Mouse (Mus musculus) heart, embryonic 10.5 days (tissue): ENCODE measurements around the gene Gm6169. TPM values are rescaled to one million over a fixed set of nuclear protein-coding genes. Genes with fewer than 3 reads are reported as not detected.
"Not testable (repeated sequence)": the region's sequence is repeated elsewhere in the genome, so short reads cannot be mapped to it uniquely, and the experiment has no call there.

ENCODE experiments used
- DNase-seq: peaks from one replicate; pipeline ENCODE4 v3.0.0-alpha.2; 2017; ENCODE audit warnings: low spot score
- H3K27ac ChIP-seq: fragments of 300-500 bp; sonication (generic); 2 replicates; pipeline ENCODE4 v1.5.1; 2016; ENCODE audit warnings: mild to moderate bottlenecking
- H3K27me3 ChIP-seq: fragments of 300-500 bp; sonication (generic); 2 replicates; pipeline ENCODE4 v1.6.1; 2016; ENCODE audit warnings: mild to moderate bottlenecking; ENCODE audit not compliant: poor library complexity, insufficient read depth, severe bottlenecking
- H3K36me3 ChIP-seq: fragments of 300-500 bp; sonication (generic); 2 replicates; pipeline ENCODE4 v1.6.1; 2016; ENCODE audit warnings: mild to moderate bottlenecking, moderate library complexity
- H3K4me1 ChIP-seq: fragments of 300-500 bp; sonication (generic); 2 replicates; pipeline ENCODE4 v1.6.1; 2016; ENCODE audit warnings: mild to moderate bottlenecking
- H3K4me3 ChIP-seq: fragments of 300-500 bp; sonication (generic); 2 replicates; pipeline ENCODE4 v1.5.1; 2016; ENCODE audit warnings: mild to moderate bottlenecking, moderate library complexity
- H3K9me3 ChIP-seq: fragments of 300-500 bp; sonication (generic); 2 replicates; pipeline ENCODE4 v1.6.1; 2016; ENCODE audit warnings: mild to moderate bottlenecking, moderate library complexity
- WGBS: fragments of 180-500 bp; shearing (Covaris S2); methylation state at CpG from one replicate; pipeline ENCODE4 v1.1.7; 2016; 5-methylcytosine and 5-hydroxymethylcytosine counted together
- polyA plus RNA-seq: library from polyadenylated mRNA; unstranded; fragments of >200 nt; fragmentation: Nextera tagmentation; extraction: Ambion mirVana; gene quantifications from 2 replicates; pipeline ENCODE4 v1.2.1, GENCODE M21; 2016

Gm6169 gene
- polyA plus RNA-seq = 1.9 and 3.1 TPM in 2 replicates

- no peak for DNase-seq
- no peaks in the 10 kb centered on the region; the same call in 1 of the 2 replicates for H3K4me1 ChIP-seq
- no peaks in the 10 kb centered on the region for H3K9me3 ChIP-seq
- no peaks in the 10 kb centered on the region for H3K27me3 ChIP-seq
- no peaks in the 10 kb centered on the region for H3K36me3 ChIP-seq
- H3K27ac ChIP-seq = no peak within 1 kb of the TSS
- no peak within 1 kb of the TSS for H3K4me3 ChIP-seq
- 85% methylated on average over 22 of the region's 22 CpGs for WGBS
Measured at GRCm38 (mm10) chr13:97099187-97099852, at the start of gene Gm6169. TSS of gene Gm6169 (minus strand) at chr13:97099237.

GRCm38 (mm10) chr13:97145834-97146233 is 46.8 kb upstream of the Gm6169 start:
- no peak overlapping the region for H3K4me3 ChIP-seq
- no peaks in the 10 kb centered on the region for H3K9me3 ChIP-seq
- WGBS = 61% methylated on average over 4 of the region's 4 CpGs
- H3K4me1 ChIP-seq = no peaks in the 10 kb centered on the region
- H3K27ac ChIP-seq = no peak overlapping the region
- no peaks in the 10 kb centered on the region for H3K27me3 ChIP-seq
- no peak for DNase-seq
- peaks cover 76% of the 10 kb centered on the region for H3K36me3 ChIP-seq

- Histone ChIP-seq H3K9me3 (no peaks in the 10 kb centered on the region), H3K36me3 (peaks cover 42% of the 10 kb centered on the region), H3K27me3 (no peaks in the 10 kb centered on the region), H3K4me1 (peaks cover 6% of the 10 kb centered on the region; the same call in 1 of the 2 replicates), H3K27ac (no peak overlapping the region), H3K4me3 (no peak overlapping the region)
- DNase-seq = no peak
- 82% methylated on average over 7 of the region's 7 CpGs for WGBS
Measured at GRCm38 (mm10) chr13:97142321-97142720, 43.3 kb upstream of the Gm6169 start.

- 30% methylated on average over 8 of the region's 8 CpGs for WGBS
- not testable (repeated sequence) for H3K9me3 ChIP-seq, H3K27me3 ChIP-seq, H3K4me1 ChIP-seq, DNase-seq
- Histone ChIP-seq H3K36me3 (peaks cover 38% of the 10 kb centered on the region), H3K27ac (peak overlapping the region; percentile 92), H3K4me3 (peak overlapping the region; percentile 78)
Measured at GRCm38 (mm10) chr13:97138404-97138931, 39.4 kb upstream of the Gm6169 start.

GRCm38 (mm10) chr13:97137466-97138400 is 38.7 kb upstream of the Gm6169 start, which contains the start of the genes Gfm2 and Nsa2:
TSS of gene Gfm2 (plus strand) at chr13:97137937.
TSS of gene Nsa2 (minus strand) at chr13:97137937.
- Histone ChIP-seq H3K27ac (peak within 1 kb of the TSS; percentile 92), H3K36me3 (peaks cover 37% of the 10 kb centered on the region), H3K9me3 (no peaks in the 10 kb centered on the region)

GRCm38 (mm10) chr13:97130413-97130812 is 31.4 kb upstream of the Gm6169 start:
- H3K27me3 ChIP-seq, DNase-seq, H3K4me3 ChIP-seq, H3K9me3 ChIP-seq, H3K4me1 ChIP-seq, H3K27ac ChIP-seq: not testable (repeated sequence)
- peaks cover 43% of the 10 kb centered on the region for H3K36me3 ChIP-seq
- WGBS = no CpG with 5 or more reads among the region's 2 CpGs

More at GRCm38 (mm10) chr13:97137466-97138400, 38.7 kb upstream of the Gm6169 start, which contains the start of the genes Gfm2 and Nsa2:
- H3K4me3 ChIP-seq = peak within 1 kb of the TSS; percentile 78
- H3K4me1 ChIP-seq = peaks cover 6% of the 10 kb centered on the region; the same call in 1 of the 2 replicates
- under 1% methylated on average over 57 of the region's 57 CpGs for WGBS
- DNase-seq = peak; percentile 97
- H3K27me3 ChIP-seq = no peaks in the 10 kb centered on the region

- H3K27me3 ChIP-seq, H3K4me3 ChIP-seq, DNase-seq, H3K4me1 ChIP-seq, H3K27ac ChIP-seq, H3K9me3 ChIP-seq: not testable (repeated sequence)
- H3K36me3 ChIP-seq = peaks cover 37% of the 10 kb centered on the region
- whole genome bisulfite sequencing = 91% methylated on average over 4 of the region's 4 CpGs
Measured at GRCm38 (mm10) chr13:97129654-97130053, 30.6 kb upstream of the Gm6169 start.

GRCm38 (mm10) chr13:97121341-97121740 is 22.3 kb upstream of the Gm6169 start:
- no peak for DNase-seq
- no peaks in the 10 kb centered on the region for H3K27me3 ChIP-seq
- H3K36me3 ChIP-seq = peaks cover 57% of the 10 kb centered on the region
- no peaks in the 10 kb centered on the region for H3K4me1 ChIP-seq
- no peak overlapping the region for H3K27ac ChIP-seq
- H3K4me3 ChIP-seq = no peak overlapping the region
- 79% methylated on average over 3 of the region's 3 CpGs for WGBS
- H3K9me3 ChIP-seq = no peaks in the 10 kb centered on the region

- peaks cover 33% of the 10 kb centered on the region for H3K36me3 ChIP-seq
- WGBS = 85% methylated on average over 4 of the region's 4 CpGs
Measured at GRCm38 (mm10) chr13:97109046-97109445, 10.0 kb upstream of the Gm6169 start.

GRCm38 (mm10) chr13:97107721-97108120 is 8.7 kb upstream of the Gm6169 start:
- not testable (repeated sequence) for H3K9me3 ChIP-seq, H3K4me3 ChIP-seq, H3K27ac ChIP-seq, DNase-seq, H3K27me3 ChIP-seq, H3K4me1 ChIP-seq
- peaks cover 27% of the 10 kb centered on the region for H3K36me3 ChIP-seq
- WGBS = 93% methylated on average over 4 of the region's 4 CpGs

More at GRCm38 (mm10) chr13:97109046-97109445, 10.0 kb upstream of the Gm6169 start:
- Histone ChIP-seq H3K4me3 (no peak overlapping the region), H3K27me3 (no peaks in the 10 kb centered on the region), H3K9me3 (no peaks in the 10 kb centered on the region), H3K4me1 (no peaks in the 10 kb centered on the region), H3K27ac (no peak overlapping the region)
- no peak for DNase-seq

GRCm38 (mm10) chr13:97104996-97105395 is 6.0 kb upstream of the Gm6169 start:
- H3K27ac ChIP-seq = no peak overlapping the region
- 63% methylated on average over 7 of the region's 7 CpGs for WGBS
- no peaks in the 10 kb centered on the region for H3K27me3 ChIP-seq
- H3K4me1 ChIP-seq = no peaks in the 10 kb centered on the region
- no peak for DNase-seq
- no peaks in the 10 kb centered on the region for H3K9me3 ChIP-seq
- H3K36me3 ChIP-seq = peaks cover 10% of the 10 kb centered on the region
- no peak overlapping the region for H3K4me3 ChIP-seq

- no peak for DNase-seq
- H3K36me3 ChIP-seq = peaks cover 10% of the 10 kb centered on the region; the same call in 1 of the 2 replicates
- no peaks in the 10 kb centered on the region for H3K9me3 ChIP-seq
- H3K4me1 ChIP-seq = no peaks in the 10 kb centered on the region; the same call in 1 of the 2 replicates
- WGBS = 72% methylated on average over 4 of the region's 4 CpGs
- H3K4me3 ChIP-seq = no peak overlapping the region
- H3K27me3 ChIP-seq = no peaks in the 10 kb centered on the region
- H3K27ac ChIP-seq = no peak overlapping the region
Measured at GRCm38 (mm10) chr13:97095726-97096125, 3.3 kb downstream of the Gm6169 start.
